Mouse (Mus musculus) spleen, adult 2 months (tissue): ENCODE results near the gene Pcp4l1. TPM values are rescaled to one million over a fixed set of nuclear protein-coding genes. Genes with fewer than 3 reads are reported as not detected.

Experiments used
- DNase-seq, 2 experiments: peaks; one replicate each; pipeline versions ENCODE4 v3.0.0 to v3.0.0-alpha.2; 2012 to 2021; ENCODE audit warnings: low spot score in 2 of 2, low read depth in 1 of 2
- H3K27ac ChIP-seq: fragments of 200-500 bp; 2 replicates; pipeline ENCODE4 v1.5.1; 2012; ENCODE audit warnings: low read length, inconsistent platforms; ENCODE audit not compliant: insufficient read depth
- H3K27me3 ChIP-seq: fragments of 200-500 bp; 2 replicates; pipeline ENCODE4 v1.6.1; 2012; ENCODE audit warnings: mild to moderate bottlenecking, moderate library complexity, low read length, inconsistent platforms; ENCODE audit not compliant: control insufficient read depth, insufficient read depth
- H3K36me3 ChIP-seq: fragments of 200-500 bp; 2 replicates; pipeline ENCODE4 v1.6.1; 2012; ENCODE audit warnings: mild to moderate bottlenecking, low read length, inconsistent platforms; ENCODE audit not compliant: control insufficient read depth, insufficient read depth
- H3K4me1 ChIP-seq: fragments of 200-500 bp; 2 replicates; pipeline ENCODE4 v1.6.1; 2011; ENCODE audit warnings: inconsistent platforms; ENCODE audit not compliant: control insufficient read depth, insufficient read depth, insufficient read length
- H3K4me3 ChIP-seq: fragments of 200-500 bp; 2 replicates; pipeline ENCODE4 v1.5.1; 2011; ENCODE audit warnings: mild to moderate bottlenecking, inconsistent platforms; ENCODE audit not compliant: insufficient read depth, insufficient read length; ENCODE audit errors: extremely low read depth
- CTCF ChIP-seq: fragments of 200-500 bp; IDR thresholded peaks from 2 replicates; pipeline ENCODE4 v1.5.1; 2011; ENCODE audit warnings: mild to moderate bottlenecking, inconsistent platforms; ENCODE audit not compliant: insufficient read depth, insufficient read length, insufficient replicate concordance; ENCODE audit errors: extremely low read depth
- POLR2A ChIP-seq: fragments of 200-500 bp; IDR thresholded peaks from 2 replicates; pipeline ENCODE4 v1.6.1; 2011; ENCODE audit warnings: low read depth, low read length, inconsistent platforms
- WGBS: fragments of 180-500 bp; shearing (Covaris S2); methylation state at CpG from one replicate; pipeline ENCODE4 v1.1.7; 2018; 5-methylcytosine and 5-hydroxymethylcytosine counted together
- polyA plus RNA-seq: library from polyadenylated mRNA; depleted of rRNA; stranded (reverse); fragments of >200 nt; gene quantifications from 2 replicates; pipeline ENCODE4 v1.2.3, GENCODE M21; 2012

The Pcp4l1 gene
- polyA plus RNA-seq, 1 experiment, result 4.4 TPM

- H3K36me3 ChIP-seq, result peaks cover 1% of the 10 kb centered on the region; the same call in 1 of the 2 replicates
- 88% methylated on average over 6 of the region's 6 CpGs for WGBS
- peaks cover 5% of the 10 kb centered on the region; the same call in 1 of the 2 replicates for H3K4me1 ChIP-seq
- no peak overlapping the region for H3K4me3 ChIP-seq
- H3K27me3 ChIP-seq, result no peaks in the 10 kb centered on the region
- TF ChIP-seq CTCF (no peak), POLR2A (no peak)
- H3K27ac ChIP-seq, result no peak overlapping the region
- no peak for DNase-seq
Observed at GRCm38 (mm10) chr1:171229750-171230149, 33.7 kb upstream of the Pcp4l1 start.

GRCm38 (mm10) chr1:171227879-171228278 is 31.8 kb upstream of the Pcp4l1 start:
- H3K27me3 ChIP-seq, result no peaks in the 10 kb centered on the region
- no peak for TF ChIP-seq CTCF
- H3K27ac ChIP-seq, result no peak overlapping the region
- H3K36me3 ChIP-seq, result no peaks in the 10 kb centered on the region
- 68% methylated on average over 1 of the region's 1 CpGs for WGBS
- peaks cover 9% of the 10 kb centered on the region; the same call in 1 of the 2 replicates for H3K4me1 ChIP-seq
- no peak for DNase-seq
- no peak overlapping the region for H3K4me3 ChIP-seq

DNA sequence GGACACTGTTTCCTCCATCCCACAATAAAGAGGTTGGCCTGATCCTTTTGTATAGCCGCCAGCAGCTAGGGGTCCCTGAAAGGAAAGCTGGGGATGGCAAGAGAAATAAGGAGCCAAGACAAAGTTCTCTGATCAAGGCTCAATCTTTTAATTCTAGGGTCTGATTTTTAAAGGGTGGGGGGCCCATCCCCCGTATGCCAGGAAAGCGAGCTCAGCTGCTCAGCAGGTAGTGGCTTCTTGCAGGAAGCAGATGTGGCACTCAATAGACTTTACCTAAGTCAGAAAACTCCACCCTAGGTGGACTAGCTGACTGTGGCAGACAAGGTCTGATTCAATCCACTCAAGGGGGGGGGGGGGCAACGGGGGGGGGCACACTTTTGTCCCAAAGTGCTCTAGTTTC is 30.7 kb upstream of the Pcp4l1 start:
- 59% methylated on average over 4 of the region's 4 CpGs for WGBS
- no peak for DNase-seq
- TF ChIP-seq CTCF (no peak), POLR2A (no peak)
- Histone ChIP-seq H3K4me3 (no peak overlapping the region), H3K36me3 (no peaks in the 10 kb centered on the region), H3K27me3 (no peaks in the 10 kb centered on the region), H3K27ac (no peak overlapping the region), H3K4me1 (peaks cover 6% of the 10 kb centered on the region; the same call in 1 of the 2 replicates)

DNA sequence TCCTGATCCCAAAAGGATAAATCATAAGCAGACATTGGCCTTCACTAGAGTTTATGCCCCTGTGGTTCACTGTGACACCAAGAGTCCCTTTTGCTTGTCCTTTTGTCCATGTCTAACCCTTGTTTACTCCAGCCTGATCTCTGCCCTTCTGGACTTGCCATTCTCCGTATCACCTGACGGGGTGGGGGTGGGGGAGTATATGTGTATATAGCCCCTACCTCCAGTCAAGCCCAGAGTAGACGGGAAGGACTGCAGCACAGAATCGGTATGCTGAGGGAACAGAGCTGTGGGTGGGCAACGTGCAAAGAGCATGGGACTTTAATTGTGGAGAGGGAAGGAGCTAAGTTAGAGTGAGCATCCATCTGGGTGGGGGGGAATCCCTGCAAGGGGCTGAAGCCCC is 28.8 kb upstream of the Pcp4l1 start, which contains the start of gene Apoa2:
Gene Apoa2 (plus strand): TSS at position 198 of the 400 bp plus-strand sequence.
- no peak for TF ChIP-seq CTCF
- H3K27ac ChIP-seq, result no peak within 1 kb of the TSS
- H3K4me3 ChIP-seq, result no peak within 1 kb of the TSS
- 95% methylated on average over 5 of the region's 5 CpGs for WGBS
- peaks cover 11% of the 10 kb centered on the region; the same call in 1 of the 2 replicates for H3K4me1 ChIP-seq
- no peaks in the 10 kb centered on the region; the same call in 1 of the 2 replicates for H3K36me3 ChIP-seq
- H3K27me3 ChIP-seq, result no peaks in the 10 kb centered on the region
- no peak for DNase-seq

- WGBS, result 91% methylated on average over 2 of the region's 2 CpGs
- H3K27me3 ChIP-seq, result no peaks in the 10 kb centered on the region
Observed at GRCm38 (mm10) chr1:171223796-171224195, 27.7 kb upstream of the Pcp4l1 start.

GRCm38 (mm10) chr1:171223168-171223567 is 27.1 kb upstream of the Pcp4l1 start:
- WGBS, result 81% methylated on average over 6 of the region's 6 CpGs
- DNase-seq, result no peak
- Histone ChIP-seq H3K27me3 (no peaks in the 10 kb centered on the region), H3K27ac (peak overlapping the region; percentile 82; the same call in 1 of the 2 replicates), H3K4me1 (peaks cover 11% of the 10 kb centered on the region; the same call in 1 of the 2 replicates), H3K4me3 (peak overlapping the region; percentile 65), H3K36me3 (peaks cover 4% of the 10 kb centered on the region; the same call in 1 of the 2 replicates)
- TF ChIP-seq CTCF (no peak), POLR2A (no peak)

More at GRCm38 (mm10) chr1:171223796-171224195, 27.7 kb upstream of the Pcp4l1 start:
- no peak for DNase-seq
- H3K27ac ChIP-seq, result no peak overlapping the region
- peaks cover 4% of the 10 kb centered on the region; the same call in 1 of the 2 replicates for H3K36me3 ChIP-seq
- H3K4me1 ChIP-seq, result peaks cover 11% of the 10 kb centered on the region; the same call in 1 of the 2 replicates
- TF ChIP-seq CTCF, result no peak
- TF ChIP-seq POLR2A, result no peak
- no peak overlapping the region for H3K4me3 ChIP-seq

GRCm38 (mm10) chr1:171222238-171223155 is 26.4 kb upstream of the Pcp4l1 start, which contains the start of gene Tomm40l:
Tomm40l (minus strand) TSS chr1:171222514.
- H3K27ac ChIP-seq, result peak within 1 kb of the TSS; percentile 82
- peaks cover 4% of the 10 kb centered on the region; the same call in 1 of the 2 replicates for H3K36me3 ChIP-seq
- DNase-seq, result peak; percentile 87 to 99
- TF ChIP-seq POLR2A (peak; percentile 8; the same call in 1 of the 2 replicates), CTCF (peak; percentile 15; the same call in 1 of the 2 replicates)
- H3K4me1 ChIP-seq, result peaks cover 11% of the 10 kb centered on the region; the same call in 1 of the 2 replicates
- no peaks in the 10 kb centered on the region for H3K27me3 ChIP-seq
- H3K4me3 ChIP-seq, result peak within 1 kb of the TSS; percentile 69
- WGBS, result 2% methylated on average over 28 of the region's 28 CpGs
